In the genomic region with DNA sequence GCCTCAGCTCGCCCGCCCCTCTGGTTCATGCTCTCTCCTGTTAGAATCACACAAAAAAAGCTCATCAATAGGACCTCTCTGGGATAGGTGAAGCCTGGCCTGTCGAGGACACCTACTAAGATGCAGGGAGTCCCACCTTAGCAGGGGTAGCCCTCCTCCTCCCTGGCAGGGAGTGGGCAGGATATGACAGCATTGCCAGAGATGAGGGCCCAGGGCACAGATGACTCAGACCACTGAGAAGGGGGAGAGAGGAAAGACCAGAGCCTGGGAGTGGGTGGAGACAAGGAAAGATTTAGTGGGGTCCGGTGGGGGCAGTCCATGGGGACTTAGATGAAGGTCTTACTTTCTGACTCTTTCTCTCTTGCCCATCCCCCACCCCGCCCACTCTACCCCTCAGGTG, we compare ENCODE assay signal across 20 mouse cellular contexts. TPM values are rescaled to one million over a fixed set of nuclear protein-coding genes. Genes with fewer than 3 reads are reported as not detected.
A peak's percentile ranks its signal among the peaks of the same experiment; 100 is the strongest.
DNase-seq lines count a peak whose midpoint lies in the region; ATAC-seq and TF ChIP-seq lines count a peak whose summit lies in the region.
"Had no signal": no experiment of that assay in that cellular context is flagged by ENCODE, and none has a peak within 500 bp of the region (broad histone marks: within the 10 kb centered on the region; RNA-seq: fewer than 3 reads in every experiment).

No protein-coding gene starts in this region.

- H3K4me3 ChIP-seq in heart, embryonic 12.5 days, result no peak overlapping the region
- no peak overlapping the region for H3K4me3 ChIP-seq in liver, embryonic 13.5 days (replicated peaks)
- no peak overlapping the region for H3K4me3 ChIP-seq in liver, postnatal 0 days (ENCODE audit: low read depth, low read length)
- no peak overlapping the region for H3K4me3 ChIP-seq in CH12.LX (replicated peaks in 1 of 3; ENCODE audit: low read depth in 2 of 3, low read length in 2 of 3, poor library complexity in 1 of 3)
- H3K4me3 ChIP-seq in limb, embryonic 10.5 days, result no peak overlapping the region
- H3K4me3 ChIP-seq: embryonic facial prominence, embryonic 12.5 days; heart, adult 2 months had no signal

- H3K9me3 ChIP-seq in heart, embryonic 12.5 days (replicated peaks), result no peaks in the 10 kb centered on the region
- H3K9me3 ChIP-seq in liver, embryonic 13.5 days (replicated peaks), result no peaks in the 10 kb centered on the region
- H3K9me3 ChIP-seq in liver, postnatal 0 days (ENCODE audit: low read length), result no peaks in the 10 kb centered on the region
- peaks cover 6% of the 10 kb centered on the region for H3K9me3 ChIP-seq in CH12.LX (replicated peaks; ENCODE audit: low read length)
- no peaks in the 10 kb centered on the region for H3K9me3 ChIP-seq in limb, embryonic 10.5 days (replicated peaks)
- H3K9me3 ChIP-seq: embryonic facial prominence, embryonic 12.5 days had no signal

- WGBS in heart, embryonic 12.5 days, result 40% methylated on average over 5 of the region's 5 CpGs
- WGBS in liver, embryonic 13.5 days (ENCODE audit: insufficient replicate concordance), result 39% methylated on average over 5 of the region's 5 CpGs
- 47% methylated on average over 5 of the region's 5 CpGs for WGBS in liver, postnatal 0 days (ENCODE audit: insufficient replicate concordance)
- WGBS in limb, embryonic 10.5 days, result 50% methylated on average over 5 of the region's 5 CpGs

- intact Hi-C loops in heart, postnatal 10 days (cut with DNase I), result no loop called here

- H3K79me2 ChIP-seq in CH12.LX (replicated peaks; ENCODE audit: control insufficient read depth, extremely low read depth, insufficient read depth, poor library complexity, severe bottlenecking), result no peaks in the 10 kb centered on the region

- no peak for TF ChIP-seq RAD21 in CH12.LX (IDR thresholded peaks at IDR 0.05; ENCODE audit: low read depth, low read length)

- H3K4me2 ChIP-seq in heart, embryonic 12.5 days, result no peak overlapping the region
- no peak overlapping the region for H3K4me2 ChIP-seq in liver, embryonic 13.5 days
- H3K4me2 ChIP-seq in liver, postnatal 0 days (ENCODE audit: low read depth, low read length), result no peak overlapping the region
- no peak overlapping the region for H3K4me2 ChIP-seq in CH12.LX (ENCODE audit: insufficient read depth, low read depth, poor library complexity, severe bottlenecking)
- H3K4me2 ChIP-seq: embryonic facial prominence, embryonic 12.5 days; liver, embryonic 11.5 days had no signal

- no peaks in the 10 kb centered on the region for H3K27me3 ChIP-seq in heart, embryonic 12.5 days (replicated peaks)
- peaks cover 23% of the 10 kb centered on the region; the same call in 1 of the 2 replicates for H3K27me3 ChIP-seq in liver, embryonic 13.5 days
- H3K27me3 ChIP-seq in liver, postnatal 0 days (ENCODE audit: insufficient read depth, low read length), result no peaks in the 10 kb centered on the region
- peaks cover 3% of the 10 kb centered on the region for H3K27me3 ChIP-seq in CH12.LX (replicated peaks)
- H3K27me3 ChIP-seq in limb, embryonic 10.5 days (ENCODE audit: low read depth, poor library complexity, severe bottlenecking), result peaks cover 7% of the 10 kb centered on the region
- H3K27me3 ChIP-seq: embryonic facial prominence, embryonic 12.5 days had no signal

- no peak overlapping the region for H3K9ac ChIP-seq in heart, embryonic 12.5 days
- H3K9ac ChIP-seq in liver, embryonic 13.5 days, result no peak overlapping the region
- no peak overlapping the region for H3K9ac ChIP-seq in liver, postnatal 0 days (replicated peaks)
- no peak overlapping the region for H3K9ac ChIP-seq in CH12.LX (ENCODE audit: insufficient read depth, low read depth)
- H3K9ac ChIP-seq: embryonic facial prominence, embryonic 12.5 days had no signal

- TF ChIP-seq EP300 in liver, postnatal 0 days (IDR thresholded peaks at IDR 0.05; ENCODE audit: low read depth), result no peak
- peak; percentile 37 for TF ChIP-seq EP300 in CH12.LX (IDR thresholded peaks at IDR 0.05; ENCODE audit: low read length)

- 0 out of 2 replicates have a peak, but pooled peaks have one; percentile 25 for ATAC-seq in heart, embryonic 12.5 days (ENCODE audit: insufficient number of reproducible peaks, low FRiP score)
- 0 out of 2 replicates have a peak, but pooled peaks have one; percentile 30 for ATAC-seq in liver, embryonic 13.5 days (ENCODE audit: low read depth)
- no peak for ATAC-seq in liver, postnatal 0 days
- ATAC-seq: intestine, postnatal 0 days had no signal

- no peak for DNase-seq in heart, postnatal 10 days
- DNase-seq in liver, embryonic 13.5 days, result no peak
- no peak for DNase-seq in liver, postnatal 0 days
- DNase-seq in CH12.LX (ENCODE audit: extremely low read depth), result no peak
- DNase-seq in limb, embryonic 10.5 days (ENCODE audit: low spot score), result no peak
- DNase-seq in testis, postnatal 14 days (ENCODE audit: low spot score), result no peak
- DNase-seq: cerebellum, postnatal 14 days; heart, adult 2 months; thymus, adult 18-20 months had no signal

- no peak overlapping the region for H3K27ac ChIP-seq in heart, embryonic 12.5 days (ENCODE audit: poor library complexity, severe bottlenecking)
- no peak overlapping the region for H3K27ac ChIP-seq in liver, embryonic 13.5 days
- H3K27ac ChIP-seq in liver, postnatal 0 days (ENCODE audit: low read depth), result no peak overlapping the region
- H3K27ac ChIP-seq in CH12.LX (ENCODE audit: insufficient read depth, low read depth), result no peak overlapping the region
- peak overlapping the region; percentile 53; the same call in 1 of the 2 replicates for H3K27ac ChIP-seq in limb, embryonic 10.5 days
- H3K27ac ChIP-seq: embryonic facial prominence, embryonic 12.5 days; heart, adult 2 months had no signal

- in situ Hi-C loops in CH12.LX (cut with MboI; ENCODE audit: low pct_ligation_motif_present, low pct_unique_long_range_greater_than_20kb, low sequenced_read_pairs), result no loop called here

- dilution Hi-C loops in CH12.LX (cut with MboI; ENCODE audit: extremely low pct_ligation_motif_present, extremely low pct_unique_long_range_greater_than_20kb, low sequenced_read_pairs), result no loop called here

- peaks cover 40% of the 10 kb centered on the region for H3K4me1 ChIP-seq in heart, embryonic 12.5 days (replicated peaks)
- H3K4me1 ChIP-seq in liver, embryonic 13.5 days (replicated peaks), result peaks cover 14% of the 10 kb centered on the region
- peaks cover 3% of the 10 kb centered on the region; the same call in 1 of the 2 replicates for H3K4me1 ChIP-seq in liver, postnatal 0 days (ENCODE audit: insufficient read depth)
- peaks cover 23 to 50% of the 10 kb centered on the region in 2 experiments for H3K4me1 ChIP-seq in CH12.LX (ENCODE audit: control insufficient read depth in 1 of 2, insufficient read depth in 2 of 2)
- H3K4me1 ChIP-seq in limb, embryonic 10.5 days, result peaks cover 45% of the 10 kb centered on the region

- no peaks in the 10 kb centered on the region for H3K36me3 ChIP-seq in heart, embryonic 12.5 days
- H3K36me3 ChIP-seq in liver, embryonic 13.5 days, result no peaks in the 10 kb centered on the region
- no peaks in the 10 kb centered on the region for H3K36me3 ChIP-seq in liver, postnatal 0 days (replicated peaks; ENCODE audit: insufficient read depth, low read length)
- no peaks in the 10 kb centered on the region for H3K36me3 ChIP-seq in CH12.LX (replicated peaks in 1 of 2; ENCODE audit: control insufficient read depth in 1 of 2, insufficient read depth in 1 of 2, low read length in 1 of 2)
- no peaks in the 10 kb centered on the region for H3K36me3 ChIP-seq in limb, embryonic 10.5 days
- H3K36me3 ChIP-seq: embryonic facial prominence, embryonic 12.5 days had no signal

- TF ChIP-seq CTCF in liver, postnatal 0 days (IDR thresholded peaks at IDR 0.05; ENCODE audit: low read depth), result no peak
- TF ChIP-seq CTCF in CH12.LX (conservative IDR thresholded peaks at IDR 0.05 in 1 of 2, IDR thresholded peaks at IDR 0.05 in 1 of 2; ENCODE audit: low read depth in 2 of 2, low read length in 2 of 2), result no peak

- TF ChIP-seq POLR2A in CH12.LX (IDR thresholded peaks at IDR 0.05; ENCODE audit: low read depth, low read length), result no peak

RNA-seq across cellular contexts. Expression of gene Itga3, which starts 9.6 kb away (rescaled TPM):
- 11.8 and 12.1 TPM in 2 replicates for polyA plus RNA-seq in heart, embryonic 12.5 days (2016; fragmentation: Nextera tagmentation; extraction: Ambion mirVana)
- total RNA-seq in heart, postnatal 10 days (2021), result 10 to 100 TPM; 14.3 to 14.6 TPM
- polyA plus RNA-seq in liver, embryonic 13.5 days (2015; fragmentation: Nextera tagmentation; extraction: Ambion mirVana), result 1.8 and 1.9 TPM in 2 replicates
- polyA plus RNA-seq in liver, postnatal 0 days (2015; fragmentation: Nextera tagmentation; extraction: Ambion mirVana), result 0.97 and 1.0 TPM in 2 replicates
- 34.9 and 53.0 TPM in 2 replicates for total RNA-seq in CH12.LX (2012; rRNA removed)
- 5.5 and 5.8 TPM in 2 replicates for total RNA-seq in CH12.LX (2014; rRNA removed)
- 8.3 and 9.0 TPM in 2 replicates for polyA plus RNA-seq in CH12.LX (2012; ENCODE audit: insufficient read length, low read depth)
- 10.2 and 11.1 TPM in 2 replicates for polyA plus RNA-seq in limb, embryonic 10.5 days (2016; fragmentation: Nextera tagmentation; extraction: Ambion mirVana)
- total RNA-seq: megakaryocyte progenitor cell, adult 5-6 weeks had no signal

RNA-seq across cellular contexts. Expression of gene Dlx3, which starts 33.7 kb away (rescaled TPM):
- 0.12 and 0.41 TPM in 2 replicates for polyA plus RNA-seq in heart, embryonic 12.5 days (2016; fragmentation: Nextera tagmentation; extraction: Ambion mirVana)
- total RNA-seq in heart, postnatal 10 days (2021), result not detected
- 0.03 TPM in 2 replicates for polyA plus RNA-seq in liver, embryonic 13.5 days (2015; fragmentation: Nextera tagmentation; extraction: Ambion mirVana)
- not detected in 2 replicates for polyA plus RNA-seq in liver, postnatal 0 days (2015; fragmentation: Nextera tagmentation; extraction: Ambion mirVana)
- 0.21 and 0.55 TPM in 2 replicates for total RNA-seq in CH12.LX (2012; rRNA removed)
- total RNA-seq in CH12.LX (2014; rRNA removed), result 0.08 TPM in 2 replicates
- 0.17 and 0.22 TPM in 2 replicates for polyA plus RNA-seq in CH12.LX (2012; ENCODE audit: insufficient read length, low read depth)
- polyA plus RNA-seq in limb, embryonic 10.5 days (2016; fragmentation: Nextera tagmentation; extraction: Ambion mirVana), result 6.9 and 9.5 TPM in 2 replicates
- total RNA-seq: adrenal gland, postnatal 36 days; heart, adult 2 months; layer of hippocampus, postnatal 14 days; left cerebral cortex, postnatal 25 days; megakaryocyte progenitor cell, adult 5-6 weeks; neutrophil, adult 5-6 weeks had no signal
- polyA plus RNA-seq: heart, adult 2 months; spleen, adult 2 months had no signal

RNA-seq across cellular contexts. Expression of gene Pdk2, which starts 45.1 kb away (rescaled TPM):
- polyA plus RNA-seq in heart, embryonic 12.5 days (2016; fragmentation: Nextera tagmentation; extraction: Ambion mirVana), result 65.1 and 68.3 TPM in 2 replicates
- total RNA-seq in heart, postnatal 10 days (2021), result 100 to 1,000 TPM; 261 to 278 TPM
- 5.8 and 8.6 TPM in 2 replicates for polyA plus RNA-seq in liver, embryonic 13.5 days (2015; fragmentation: Nextera tagmentation; extraction: Ambion mirVana)
- polyA plus RNA-seq in liver, postnatal 0 days (2015; fragmentation: Nextera tagmentation; extraction: Ambion mirVana), result 16.2 and 17.3 TPM in 2 replicates
- not detected in 2 replicates for total RNA-seq in CH12.LX (2012; rRNA removed)
- total RNA-seq in CH12.LX (2014; rRNA removed), result not detected in 2 replicates
- not detected in 2 replicates for polyA plus RNA-seq in CH12.LX (2012; ENCODE audit: insufficient read length, low read depth)
- 9.8 and 21.2 TPM in 2 replicates for polyA plus RNA-seq in limb, embryonic 10.5 days (2016; fragmentation: Nextera tagmentation; extraction: Ambion mirVana)

RNA-seq across cellular contexts. Expression of gene Dlx4, which starts 59.8 kb away (rescaled TPM):
- polyA plus RNA-seq in heart, embryonic 12.5 days (2016; fragmentation: Nextera tagmentation; extraction: Ambion mirVana), result 0.14 TPM in 1 of 2 replicates, not detected in the other
- total RNA-seq in heart, postnatal 10 days (2021), result under 1 TPM in 1 of 2 experiments, not detected in 1; 0.12 TPM
- polyA plus RNA-seq in liver, embryonic 13.5 days (2015; fragmentation: Nextera tagmentation; extraction: Ambion mirVana), result 0.09 TPM in 1 of 2 replicates, not detected in the other
- polyA plus RNA-seq in liver, postnatal 0 days (2015; fragmentation: Nextera tagmentation; extraction: Ambion mirVana), result 0.08 and 0.17 TPM in 2 replicates
- 0.21 and 0.25 TPM in 2 replicates for total RNA-seq in CH12.LX (2012; rRNA removed)
- total RNA-seq in CH12.LX (2014; rRNA removed), result not detected in 2 replicates
- not detected in 2 replicates for polyA plus RNA-seq in CH12.LX (2012; ENCODE audit: insufficient read length, low read depth)
- 0.85 and 1.9 TPM in 2 replicates for polyA plus RNA-seq in limb, embryonic 10.5 days (2016; fragmentation: Nextera tagmentation; extraction: Ambion mirVana)
- total RNA-seq: adrenal gland, postnatal 36 days; heart, adult 2 months; layer of hippocampus, postnatal 14 days; left cerebral cortex, postnatal 25 days; megakaryocyte progenitor cell, adult 5-6 weeks; neutrophil, adult 5-6 weeks had no signal
- polyA plus RNA-seq: hindbrain, embryonic 11.5 days; intestine, postnatal 0 days; spleen, adult 2 months had no signal
